Mouse (Mus musculus): ENCODE measurements at regions not wholly inside any gene's neighbourhood (a gene's known extent, or its start where the extent isn't known, plus 50 kb on each side); places are given as distances from the start of the nearest gene placed in this dataset.

- TF ChIP-seq JUND (IDR thresholded peaks at IDR 0.05; ENCODE audit: low read depth, low read length) (no peak), CTCF (IDR thresholded peaks at IDR 0.05 in 2 of 3, conservative IDR thresholded peaks at IDR 0.05 in 1 of 3; ENCODE audit: control insufficient read depth in 1 of 3, insufficient read depth in 1 of 3, low read depth in 2 of 3, low read length in 3 of 3, poor library complexity in 1 of 3, severe bottlenecking in 1 of 3) (no peak), UBTF (IDR thresholded peaks at IDR 0.05; ENCODE audit: borderline replicate concordance, insufficient read depth, low read depth, low read length) (no peak), MAX (IDR thresholded peaks at IDR 0.05; ENCODE audit: low read length) (no peak), CHD2 (IDR thresholded peaks at IDR 0.05; ENCODE audit: low read length) (no peak), MAZ (IDR thresholded peaks at IDR 0.05; ENCODE audit: low read depth, low read length) (no peak), ZNF384 (IDR thresholded peaks at IDR 0.05; ENCODE audit: low read depth, low read length) (no peak), TCF12 (IDR thresholded peaks at IDR 0.05; ENCODE audit: low read depth, low read length) (no peak), POLR2AphosphoS2 (IDR thresholded peaks at IDR 0.05; ENCODE audit: low read length) (no peak), USF1 (IDR thresholded peaks at IDR 0.05; ENCODE audit: low read depth, low read length) (no peak), POLR2A (IDR thresholded peaks at IDR 0.05; ENCODE audit: control insufficient read depth in 1 of 2, insufficient read depth in 1 of 2, low read depth in 1 of 2, low read length in 2 of 2, poor library complexity in 1 of 2) (no peak)
Observed at GRCm38 (mm10) chr3:73434331-73434730, 273.9 kb downstream of the Bche start.
